Mouse (Mus musculus): Measurements from ENCODE around the gene Olfr659. TPM values are rescaled to one million over a fixed set of nuclear protein-coding genes. Genes with fewer than 3 reads are reported as not detected.

Olfr659 gene
- not detected for polyA plus RNA-seq (2014; fragmentation: Illumina TruSeq; extraction: RNeasy Lipid Tissue Mini Kit (QIAGEN cat#74804); ENCODE audit: low read depth, low replicate concordance)

DNA sequence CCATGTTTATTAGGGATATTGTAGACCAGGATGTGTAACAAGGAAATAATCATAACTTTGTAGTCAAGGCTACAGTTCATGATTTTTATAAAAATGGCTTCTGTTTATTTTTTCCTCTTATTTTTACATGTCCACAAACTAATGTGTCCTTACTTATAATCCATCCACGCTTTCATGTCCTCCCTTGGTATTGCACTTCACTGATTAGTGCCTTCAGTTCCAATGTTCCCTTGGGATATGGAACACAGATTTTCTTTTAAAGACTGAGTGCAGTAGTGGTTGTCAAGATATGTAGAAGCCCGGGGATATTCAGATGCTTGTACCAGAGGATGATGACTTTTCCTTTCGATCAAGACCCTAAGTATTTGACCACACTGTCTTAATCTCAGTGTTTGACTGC lies at the start of gene Olfr659:
Gene Olfr659, plus strand, starts transcription at position 301 of the 400 bp plus-strand sequence.

DNA sequence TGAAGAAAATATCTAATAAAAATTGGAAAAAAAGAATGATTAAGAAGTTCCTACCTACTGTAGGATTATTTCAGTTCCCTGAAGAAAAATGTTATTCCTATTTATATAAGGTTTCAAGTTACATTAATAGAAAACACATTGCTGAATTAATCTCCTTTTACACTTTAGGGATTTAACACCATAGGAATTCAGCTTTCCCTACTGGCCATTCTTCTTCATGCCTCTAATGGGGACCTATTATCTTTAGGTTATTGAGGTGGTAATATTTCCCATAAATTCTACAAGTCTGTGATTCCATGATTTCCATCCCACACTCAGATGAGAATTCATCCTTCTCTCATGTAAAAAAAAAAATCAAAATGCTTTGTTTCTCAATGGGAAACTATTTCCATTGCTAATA lies 42.1 kb upstream of the Olfr659 start, which contains the start of gene Olfr657:
Gene Olfr657, plus strand, starts transcription at position 301 of the 400 bp plus-strand sequence.

DNA sequence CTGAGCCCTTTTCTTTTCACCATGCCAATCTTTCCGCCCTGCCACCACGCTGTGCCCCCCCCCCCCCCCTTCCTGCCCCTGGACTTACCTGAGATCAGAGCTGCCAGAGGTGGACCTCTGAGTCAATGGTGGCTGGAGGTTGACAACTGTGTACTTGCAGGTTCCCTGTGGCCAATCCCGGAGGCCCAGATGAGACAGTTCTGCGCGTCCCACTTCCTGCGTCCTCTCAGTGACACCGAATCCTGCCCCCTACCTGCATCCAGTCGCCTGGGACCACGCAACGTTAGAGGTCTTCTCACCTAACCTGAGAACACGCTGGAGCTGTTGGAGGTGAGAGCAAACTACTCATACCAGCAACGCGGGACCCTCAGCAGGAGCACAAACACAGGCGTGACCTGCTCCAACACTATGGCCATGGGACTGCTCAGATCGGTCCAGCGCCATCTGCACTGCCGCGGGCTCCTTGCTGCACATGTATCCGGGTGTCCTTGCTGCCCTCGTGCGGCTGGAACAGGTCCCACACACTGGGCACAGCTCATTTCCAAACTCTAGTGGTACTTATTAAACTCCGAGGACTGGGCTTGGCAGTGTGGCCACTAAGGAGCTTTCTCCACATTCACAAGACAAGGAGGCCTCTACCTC lies 19.6 kb upstream of the Olfr659 start, which contains the start of gene Olfr658:
Gene Olfr658, minus strand, starts transcription at position 465 of the 642 bp plus-strand sequence.

GRCm38 (mm10) chr7:104686201-104686600 lies 19.6 kb downstream of the Olfr659 start, which contains the start of gene Olfr661:
Gene Olfr661, plus strand, starts transcription at chr7:104686501.

Other genes with a start within 250 kb of the Olfr659 start
- gene Trim30a, start 201.6 kb upstream of the Olfr659 start, polyA plus RNA-seq (2014; fragmentation: Illumina TruSeq; extraction: RNeasy Lipid Tissue Mini Kit (QIAGEN cat#74804); ENCODE audit: low read depth, low replicate concordance) = 6.7 TPM
- gene Trim30d, start 158.9 kb upstream of the Olfr659 start, polyA plus RNA-seq (2014; fragmentation: Illumina TruSeq; extraction: RNeasy Lipid Tissue Mini Kit (QIAGEN cat#74804); ENCODE audit: low read depth, low replicate concordance) = 2.1 TPM
- not detected for gene Olfr651, start 116.6 kb upstream of the Olfr659 start, polyA plus RNA-seq (2014; fragmentation: Illumina TruSeq; extraction: RNeasy Lipid Tissue Mini Kit (QIAGEN cat#74804); ENCODE audit: low read depth, low replicate concordance)
- gene Olfr652, start 105.9 kb upstream of the Olfr659 start, polyA plus RNA-seq (2014; fragmentation: Illumina TruSeq; extraction: RNeasy Lipid Tissue Mini Kit (QIAGEN cat#74804); ENCODE audit: low read depth, low replicate concordance) = not detected
- gene Olfr653, start 89.4 kb upstream of the Olfr659 start, polyA plus RNA-seq (2014; fragmentation: Illumina TruSeq; extraction: RNeasy Lipid Tissue Mini Kit (QIAGEN cat#74804); ENCODE audit: low read depth, low replicate concordance) = not detected
- gene Olfr654, start 79.7 kb upstream of the Olfr659 start, polyA plus RNA-seq (2014; fragmentation: Illumina TruSeq; extraction: RNeasy Lipid Tissue Mini Kit (QIAGEN cat#74804); ENCODE audit: low read depth, low replicate concordance) = not detected
- gene Olfr655, start 65.0 kb upstream of the Olfr659 start, polyA plus RNA-seq (2014; fragmentation: Illumina TruSeq; extraction: RNeasy Lipid Tissue Mini Kit (QIAGEN cat#74804); ENCODE audit: low read depth, low replicate concordance) = not detected
- gene Olfr656, start 52.8 kb upstream of the Olfr659 start, polyA plus RNA-seq (2014; fragmentation: Illumina TruSeq; extraction: RNeasy Lipid Tissue Mini Kit (QIAGEN cat#74804); ENCODE audit: low read depth, low replicate concordance) = not detected
- gene Olfr657, start 42.0 kb upstream of the Olfr659 start, polyA plus RNA-seq (2014; fragmentation: Illumina TruSeq; extraction: RNeasy Lipid Tissue Mini Kit (QIAGEN cat#74804); ENCODE audit: low read depth, low replicate concordance) = not detected
- not detected for gene Olfr658, start 19.4 kb upstream of the Olfr659 start, polyA plus RNA-seq (2014; fragmentation: Illumina TruSeq; extraction: RNeasy Lipid Tissue Mini Kit (QIAGEN cat#74804); ENCODE audit: low read depth, low replicate concordance)
- not detected for gene Olfr661, start 19.7 kb downstream of the Olfr659 start, polyA plus RNA-seq (2014; fragmentation: Illumina TruSeq; extraction: RNeasy Lipid Tissue Mini Kit (QIAGEN cat#74804); ENCODE audit: low read depth, low replicate concordance)
- not detected for gene Usp17le, start 110.7 kb downstream of the Olfr659 start, polyA plus RNA-seq (2014; fragmentation: Illumina TruSeq; extraction: RNeasy Lipid Tissue Mini Kit (QIAGEN cat#74804); ENCODE audit: low read depth, low replicate concordance)
- gene Usp17lb, start 175.8 kb downstream of the Olfr659 start, polyA plus RNA-seq (2014; fragmentation: Illumina TruSeq; extraction: RNeasy Lipid Tissue Mini Kit (QIAGEN cat#74804); ENCODE audit: low read depth, low replicate concordance) = not detected
- gene Usp17la, start 190.3 kb downstream of the Olfr659 start, polyA plus RNA-seq (2014; fragmentation: Illumina TruSeq; extraction: RNeasy Lipid Tissue Mini Kit (QIAGEN cat#74804); ENCODE audit: low read depth, low replicate concordance) = not detected
- gene Olfr665, start 211.3 kb downstream of the Olfr659 start, polyA plus RNA-seq (2014; fragmentation: Illumina TruSeq; extraction: RNeasy Lipid Tissue Mini Kit (QIAGEN cat#74804); ENCODE audit: low read depth, low replicate concordance) = not detected
- not detected for gene Olfr666, start 229.2 kb downstream of the Olfr659 start, polyA plus RNA-seq (2014; fragmentation: Illumina TruSeq; extraction: RNeasy Lipid Tissue Mini Kit (QIAGEN cat#74804); ENCODE audit: low read depth, low replicate concordance)